Mouse (Mus musculus) hindlimb bud, embryonic 11.5 days (tissue): ENCODE results near the gene Letm1.

Source experiments
- DNase-seq: peaks from one replicate; pipeline ENCODE4 v3.0.0-alpha.2; 2012; ENCODE audit warnings: low read depth, low spot score; ENCODE audit errors: extremely low spot score

The Letm1 gene

GRCm38 (mm10) chr5:33709037-33709436 is 73.6 kb downstream of the Letm1 start:
- DNase-seq: no peak

GRCm38 (mm10) chr5:33707163-33707562 is 75.5 kb downstream of the Letm1 start:
- DNase-seq: no peak

DNA sequence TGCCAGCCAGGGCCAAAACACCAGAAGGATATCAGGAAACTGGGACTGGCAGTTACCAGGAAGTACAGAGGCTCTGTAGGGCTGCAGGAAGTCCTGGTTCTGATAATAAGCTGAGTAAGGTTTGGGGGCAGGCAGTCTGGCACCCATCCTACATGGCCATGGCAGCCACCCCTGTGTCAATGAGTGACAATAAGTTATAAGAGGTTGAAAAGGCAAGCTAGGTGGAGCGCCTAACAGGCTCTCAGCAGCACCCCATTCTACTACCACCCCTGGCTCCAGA is 76.3 kb downstream of the Letm1 start:
- DNase-seq: no peak

GRCm38 (mm10) chr5:33705612-33706349 is 76.8 kb downstream of the Letm1 start:
- no peak for DNase-seq

GRCm38 (mm10) chr5:33704945-33705611 is 77.5 kb downstream of the Letm1 start:
- DNase-seq: no peak

DNA sequence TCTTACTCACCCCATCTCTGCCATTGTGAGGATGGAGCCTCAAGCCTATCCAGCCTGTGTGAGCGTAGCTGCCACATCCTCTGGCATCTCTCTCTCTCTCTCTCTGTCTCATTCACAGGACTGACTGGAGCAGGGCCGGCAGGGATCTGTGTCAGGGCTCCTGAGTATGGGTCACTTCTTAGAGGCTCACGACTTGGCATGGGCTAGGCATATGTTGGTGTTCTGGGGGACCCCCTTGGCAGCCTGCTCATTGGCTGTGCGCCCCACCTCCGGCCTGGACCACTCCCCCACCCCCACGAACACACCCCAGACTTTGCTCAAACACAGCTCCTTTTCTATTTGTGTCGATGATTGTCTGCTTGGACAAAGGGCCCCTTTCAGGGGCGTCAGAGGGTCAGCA is 78.6 kb downstream of the Letm1 start:
- no peak for DNase-seq

- DNase-seq: no peak
Observed at GRCm38 (mm10) chr5:33701832-33702231, 80.8 kb downstream of the Letm1 start.

- no peak for DNase-seq
Observed at GRCm38 (mm10) chr5:33700010-33700409, 82.6 kb downstream of the Letm1 start.

DNA sequence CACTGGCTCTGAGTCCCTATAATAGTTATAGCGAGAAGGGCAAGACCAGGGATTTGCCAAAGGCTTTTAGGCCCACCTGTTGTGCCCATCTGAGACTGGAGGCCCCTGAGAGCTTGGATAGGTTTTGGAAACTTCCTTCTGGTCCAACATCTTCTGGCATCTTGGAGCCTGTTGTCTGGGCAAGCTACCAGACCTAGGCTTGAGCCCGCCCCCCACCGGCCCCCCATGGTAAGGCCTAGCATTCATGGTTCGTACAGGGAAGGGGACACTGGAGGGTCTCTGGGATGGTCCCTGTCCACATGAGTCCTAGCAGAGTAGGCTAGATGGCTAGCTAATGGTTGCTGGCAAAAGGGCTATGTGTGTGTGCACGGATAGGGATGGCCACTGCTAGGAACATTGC is 83.9 kb downstream of the Letm1 start:
- no peak for DNase-seq

GRCm38 (mm10) chr5:33697947-33698512 is 84.6 kb downstream of the Letm1 start:
- DNase-seq: no peak

GRCm38 (mm10) chr5:33697534-33697933 is 85.1 kb downstream of the Letm1 start:
- DNase-seq: no peak

DNA sequence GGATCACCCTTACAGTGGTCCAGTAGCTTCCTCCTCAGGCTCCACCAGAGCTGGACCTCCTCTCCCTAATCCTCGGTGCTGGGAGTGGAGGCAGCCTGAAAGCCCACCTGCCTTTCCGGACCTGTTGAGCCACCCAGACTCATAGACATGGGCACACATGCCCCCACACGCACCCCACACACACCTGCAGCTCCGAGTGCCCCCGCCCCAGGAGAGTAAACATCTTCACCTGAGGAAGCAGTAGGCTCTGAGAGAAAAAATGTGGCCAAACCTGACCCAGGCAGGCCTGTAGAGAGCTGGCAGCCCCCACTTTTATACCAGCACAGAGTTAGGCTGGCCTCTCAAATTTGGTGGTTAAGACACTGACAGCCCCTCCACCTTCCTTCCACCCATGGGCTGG is 86.2 kb downstream of the Letm1 start:
- no peak for DNase-seq

- no peak for DNase-seq
Observed at GRCm38 (mm10) chr5:33695718-33696121, 86.9 kb downstream of the Letm1 start.

DNA sequence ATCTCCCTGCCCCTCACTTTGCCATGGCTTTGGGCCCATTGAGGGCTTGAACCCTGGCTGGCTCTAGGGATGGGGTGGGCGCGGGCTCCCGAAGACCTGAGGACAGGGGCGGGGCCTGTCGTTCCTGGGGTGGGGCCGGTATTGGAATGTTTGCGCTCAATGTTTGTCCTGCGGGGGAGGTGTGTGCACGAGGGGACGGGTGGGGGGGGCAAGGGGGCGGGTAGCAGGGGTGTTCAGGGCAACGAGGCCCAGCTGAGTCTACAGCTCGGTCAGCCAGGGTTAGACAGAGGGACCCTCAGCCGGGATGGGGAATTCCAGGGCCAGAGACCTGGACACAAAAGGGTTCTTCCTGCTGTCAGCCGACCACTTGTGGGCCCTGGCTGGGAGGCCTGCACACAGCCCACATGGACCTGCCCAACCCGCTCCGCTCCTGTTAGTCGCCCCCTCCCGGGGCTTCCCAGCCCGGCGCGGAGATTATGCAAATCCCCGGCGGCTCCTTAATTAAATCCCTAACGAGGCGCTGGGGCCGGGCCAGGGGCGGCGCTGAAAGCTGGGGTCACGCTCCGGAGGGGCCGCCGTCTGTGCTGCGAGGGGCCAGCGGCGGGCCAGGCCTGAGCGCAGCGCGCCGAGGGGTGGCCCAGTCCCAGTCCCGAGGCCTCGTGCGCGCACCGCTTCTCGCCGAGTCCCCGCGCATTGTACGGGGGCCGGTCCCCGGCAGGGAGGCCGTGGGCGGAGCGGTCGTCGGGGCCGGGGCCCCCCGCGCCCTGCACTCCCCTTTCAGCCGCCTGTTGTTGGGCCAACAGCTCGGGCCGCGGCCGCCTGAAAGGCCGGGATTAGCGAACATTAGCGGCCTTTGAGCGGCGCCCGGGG is 87.5 kb downstream of the Letm1 start:
- DNase-seq: no peak

DNA sequence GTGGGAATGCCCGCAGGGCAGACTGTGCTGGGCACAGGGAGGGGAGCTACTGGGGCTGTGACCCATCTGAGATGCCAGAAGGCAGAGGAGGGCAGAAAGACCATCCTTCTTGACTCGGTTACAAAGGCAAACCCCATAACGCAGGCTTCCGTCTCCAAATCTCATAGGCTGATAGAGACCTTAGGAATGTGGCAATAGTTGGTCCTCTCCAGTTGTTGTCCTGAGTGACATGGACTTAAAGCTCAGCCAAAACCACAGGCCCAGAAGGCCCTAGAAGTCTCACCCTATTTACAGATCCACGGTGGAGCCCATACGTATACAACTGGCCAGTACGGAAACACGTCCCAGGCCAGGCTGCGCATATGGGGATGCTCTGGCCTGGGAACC is 88.2 kb downstream of the Letm1 start:
- no peak for DNase-seq

GRCm38 (mm10) chr5:33692393-33692792 is 90.2 kb downstream of the Letm1 start:
- no peak for DNase-seq

DNA sequence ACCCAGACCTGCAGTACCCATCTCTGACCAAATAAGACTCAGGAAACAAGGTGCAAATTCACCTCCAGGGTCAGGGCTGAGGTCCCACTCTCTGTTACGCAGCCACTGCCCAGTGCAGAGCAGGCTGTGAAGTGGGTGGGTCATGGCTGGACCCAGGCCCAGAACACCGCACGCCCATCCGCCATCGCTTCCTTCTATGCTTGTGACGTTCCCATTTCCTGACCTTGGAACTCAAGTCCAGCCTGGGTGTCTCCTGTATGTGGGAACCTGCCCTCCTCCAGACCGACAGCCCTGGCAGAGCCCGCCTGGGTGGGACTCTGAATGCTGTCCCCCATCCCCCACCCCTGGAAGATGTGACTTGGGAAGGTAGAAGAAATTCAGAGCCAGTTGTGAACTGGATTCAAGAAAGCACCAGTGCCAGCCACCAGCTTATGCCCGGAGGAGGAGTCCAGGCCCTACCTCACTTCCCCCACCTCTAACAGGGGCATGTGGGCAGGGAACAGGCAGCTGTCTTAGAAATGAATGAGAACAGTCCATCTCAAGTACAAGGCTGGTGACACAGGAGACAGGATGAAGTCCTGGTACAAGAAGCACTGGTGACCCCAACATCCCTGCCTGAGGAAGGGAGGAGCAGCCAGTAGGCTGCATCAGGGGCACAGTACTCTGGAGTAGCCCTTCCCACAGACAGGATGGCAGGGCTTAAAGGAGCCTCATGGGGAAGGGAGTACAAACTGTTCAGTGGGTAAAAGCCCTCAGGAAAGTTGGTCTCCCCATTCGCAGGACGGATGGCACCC is 92.6 kb downstream of the Letm1 start:
- no peak for DNase-seq
